Mouse (Mus musculus) bone marrow, adult 2 months (tissue): ENCODE measurements around the gene Tbc1d30. TPM values are rescaled to one million over a fixed set of nuclear protein-coding genes. Genes with fewer than 3 reads are reported as not detected.

Source experiments
- H3K27ac ChIP-seq: fragments of 200-500 bp; 2 replicates; pipeline ENCODE4 v1.5.1; 2012; ENCODE audit warnings: low read depth, mild to moderate bottlenecking, control low read depth, inconsistent platforms, low read length; ENCODE audit not compliant: control insufficient read depth, poor library complexity, insufficient read depth
- H3K4me1 ChIP-seq: fragments of 200-500 bp; 2 replicates; pipeline ENCODE4 v1.6.1; 2011; ENCODE audit warnings: low read length; ENCODE audit not compliant: control insufficient read depth, insufficient read depth
- H3K4me3 ChIP-seq: fragments of 200-500 bp; replicated peaks from 2 replicates; pipeline ENCODE3; 2011; ENCODE audit warnings: mild to moderate bottlenecking, low read depth, low read length, control low read depth; ENCODE audit not compliant: control insufficient read depth
- CTCF ChIP-seq: fragments of 200-500 bp; IDR thresholded peaks from 2 replicates; pipeline ENCODE4 v1.5.1; 2011; ENCODE audit warnings: low read length, control low read depth; ENCODE audit not compliant: control insufficient read depth, insufficient read depth
- POLR2A ChIP-seq: fragments of 200-500 bp; IDR thresholded peaks from 2 replicates; pipeline ENCODE4 v1.6.1; 2011; ENCODE audit warnings: low read depth, mild to moderate bottlenecking, control low read depth, low read length, borderline replicate concordance; ENCODE audit not compliant: control insufficient read depth
- WGBS: fragments of 180-500 bp; shearing (Covaris S2); methylation state at CpG from one replicate; pipeline ENCODE4 v1.1.7; 2018; 5-methylcytosine and 5-hydroxymethylcytosine counted together
- polyA plus RNA-seq: library from polyadenylated mRNA; stranded (reverse); fragments of >200 nt; gene quantifications from 2 replicates; pipeline ENCODE4 v1.2.4, GENCODE M21; 2011; ENCODE audit warnings: low replicate concordance; ENCODE audit not compliant: missing spikeins, insufficient read depth, insufficient read length

Gene Tbc1d30
- polyA plus RNA-seq, 1 experiment, result 0.52 TPM

- no peak overlapping the region for H3K4me3 ChIP-seq
- peak overlapping the region; percentile 23; the same call in 1 of the 2 replicates for H3K27ac ChIP-seq
- TF ChIP-seq POLR2A, result no peak
- TF ChIP-seq CTCF, result no peak
- 41% methylated on average over 18 of the region's 18 CpGs for WGBS
- H3K4me1 ChIP-seq, result peaks cover 8% of the 10 kb centered on the region; the same call in 1 of the 2 replicates
These were observed 17.8 kb upstream of the Tbc1d30 start for GRCm38 (mm10) chr10:121368783-121369465.

- peaks cover 7% of the 10 kb centered on the region; the same call in 1 of the 2 replicates for H3K4me1 ChIP-seq
- 70% methylated on average over 9 of the region's 9 CpGs for WGBS
- H3K4me3 ChIP-seq, result no peak overlapping the region
- H3K27ac ChIP-seq, result no peak overlapping the region
- no peak for TF ChIP-seq POLR2A
- TF ChIP-seq CTCF, result no peak
These were observed 16.7 kb upstream of the Tbc1d30 start for GRCm38 (mm10) chr10:121367780-121368179.

GRCm38 (mm10) chr10:121367271-121367670, 16.2 kb upstream of the Tbc1d30 start:
- TF ChIP-seq CTCF (no peak), POLR2A (no peak)
- Histone ChIP-seq H3K27ac (no peak overlapping the region), H3K4me3 (no peak overlapping the region), H3K4me1 (peaks cover 7% of the 10 kb centered on the region; the same call in 1 of the 2 replicates)
- WGBS, result 68% methylated on average over 13 of the region's 13 CpGs

GRCm38 (mm10) chr10:121365781-121366272, 14.7 kb upstream of the Tbc1d30 start:
- Histone ChIP-seq H3K4me1 (peaks cover 7% of the 10 kb centered on the region; the same call in 1 of the 2 replicates), H3K27ac (peak overlapping the region; percentile 93), H3K4me3 (peak overlapping the region; percentile 88)
- WGBS, result 1% methylated on average over 9 of the region's 9 CpGs
- TF ChIP-seq CTCF (no peak), POLR2A (no peak)

DNA sequence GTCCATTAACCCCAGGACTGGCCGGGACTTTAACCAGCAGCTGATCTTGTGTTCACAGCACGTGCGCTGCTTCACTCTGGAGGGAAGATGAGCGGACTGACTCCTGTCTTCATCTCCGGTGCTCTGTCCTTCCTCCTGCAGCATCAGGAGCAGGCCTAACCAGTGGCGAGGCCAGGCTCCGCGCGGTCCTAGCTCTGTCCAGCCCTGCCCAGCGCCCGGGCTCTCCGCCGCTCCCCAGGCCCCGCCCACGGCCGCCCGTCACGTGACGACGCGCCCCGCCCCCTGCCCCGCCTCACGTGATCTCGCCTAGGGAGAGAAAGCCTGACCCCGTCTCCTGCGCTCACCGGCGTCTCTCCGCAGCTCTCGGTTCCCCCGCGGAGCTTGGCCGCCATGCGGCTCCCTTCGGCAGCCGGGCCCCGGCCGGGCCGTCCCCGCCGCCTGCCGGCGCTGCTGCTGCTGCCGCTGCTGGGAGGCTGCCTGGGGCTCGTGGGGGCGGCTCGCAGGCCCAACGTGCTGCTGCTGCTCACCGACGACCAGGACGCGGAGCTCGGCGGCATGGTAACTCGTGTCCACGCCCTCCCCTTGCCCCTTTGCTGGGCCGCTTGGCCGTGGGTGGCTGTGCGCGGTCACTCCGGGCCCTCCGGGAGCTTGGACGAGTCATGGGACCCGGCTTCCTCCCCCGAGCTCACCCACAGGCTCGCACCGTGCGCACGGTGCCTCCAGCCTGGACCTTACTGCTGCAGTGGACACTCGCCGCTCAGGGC, 13.9 kb upstream of the Tbc1d30 start, which contains the start of gene Gns:
TSS of gene Gns (plus strand) at position 290 of the 764 bp plus-strand sequence.
- H3K4me3 ChIP-seq, result peak within 1 kb of the TSS; percentile 88
- peak; percentile 33; the same call in 1 of the 2 replicates for TF ChIP-seq POLR2A
- no peak for TF ChIP-seq CTCF
- H3K4me1 ChIP-seq, result peaks cover 5% of the 10 kb centered on the region; the same call in 1 of the 2 replicates
- H3K27ac ChIP-seq, result peak within 1 kb of the TSS; percentile 93
- under 1% methylated on average over 71 of the region's 72 CpGs for WGBS

GRCm38 (mm10) chr10:121364306-121364705, 13.2 kb upstream of the Tbc1d30 start:
- Histone ChIP-seq H3K4me1 (peaks cover 3% of the 10 kb centered on the region; the same call in 1 of the 2 replicates), H3K4me3 (no peak overlapping the region), H3K27ac (no peak overlapping the region)
- TF ChIP-seq CTCF (no peak), POLR2A (no peak)
- WGBS, result 14% methylated on average over 15 of the region's 15 CpGs

GRCm38 (mm10) chr10:121363201-121363600, 12.1 kb upstream of the Tbc1d30 start:
- no peak overlapping the region for H3K27ac ChIP-seq
- H3K4me1 ChIP-seq, result no peaks in the 10 kb centered on the region; the same call in 1 of the 2 replicates
- WGBS, result 80% methylated on average over 8 of the region's 8 CpGs
- TF ChIP-seq POLR2A, result no peak
- TF ChIP-seq CTCF, result no peak
- H3K4me3 ChIP-seq, result no peak overlapping the region

GRCm38 (mm10) chr10:121360358-121360757, 9.3 kb upstream of the Tbc1d30 start:
- 76% methylated on average over 2 of the region's 2 CpGs for WGBS

More at GRCm38 (mm10) chr10:121360358-121360757, 9.3 kb upstream of the Tbc1d30 start:
- TF ChIP-seq CTCF (no peak), POLR2A (no peak)
- Histone ChIP-seq H3K4me1 (no peaks in the 10 kb centered on the region), H3K27ac (no peak overlapping the region), H3K4me3 (no peak overlapping the region)
